Mouse (Mus musculus): ENCODE data around the gene Cwc22.

Gene Cwc22

DNA sequence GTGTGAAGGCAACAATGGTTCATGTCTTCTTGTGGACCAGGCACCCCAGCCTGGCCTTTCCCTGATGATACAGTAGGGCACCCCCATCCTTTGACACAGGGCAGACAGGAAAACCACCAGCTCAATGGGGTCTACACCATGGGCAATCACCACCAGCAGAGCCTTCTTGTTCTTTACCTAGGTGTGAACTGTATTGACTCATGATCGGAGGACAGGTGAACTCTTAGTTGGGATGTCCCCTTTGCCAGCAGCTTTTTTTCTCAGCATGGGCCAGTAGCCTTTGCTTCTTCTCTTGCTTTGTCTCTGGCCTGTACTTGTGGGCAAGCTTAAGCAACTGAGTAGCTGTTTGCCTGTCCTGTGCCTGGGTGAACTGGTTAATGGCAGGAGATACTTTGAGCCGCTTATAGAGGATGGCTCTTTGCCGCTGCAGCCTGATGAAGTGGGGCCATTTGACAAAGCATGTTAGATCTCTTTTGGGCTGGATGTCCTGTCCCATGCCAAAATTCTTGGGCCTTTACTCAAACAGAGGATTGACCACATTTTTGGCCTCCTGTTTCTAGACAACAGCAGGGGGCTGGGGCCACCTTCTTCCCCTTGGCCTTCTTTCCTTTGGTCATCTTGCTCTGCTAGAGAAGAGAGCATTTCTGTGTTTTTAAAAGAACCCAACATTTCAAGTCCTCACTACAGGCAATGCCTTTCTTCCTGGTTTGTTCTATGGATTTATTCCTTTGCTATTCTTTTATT is 16.4 kb upstream of the Cwc22 start:
- DNase-seq = no peak

DNA sequence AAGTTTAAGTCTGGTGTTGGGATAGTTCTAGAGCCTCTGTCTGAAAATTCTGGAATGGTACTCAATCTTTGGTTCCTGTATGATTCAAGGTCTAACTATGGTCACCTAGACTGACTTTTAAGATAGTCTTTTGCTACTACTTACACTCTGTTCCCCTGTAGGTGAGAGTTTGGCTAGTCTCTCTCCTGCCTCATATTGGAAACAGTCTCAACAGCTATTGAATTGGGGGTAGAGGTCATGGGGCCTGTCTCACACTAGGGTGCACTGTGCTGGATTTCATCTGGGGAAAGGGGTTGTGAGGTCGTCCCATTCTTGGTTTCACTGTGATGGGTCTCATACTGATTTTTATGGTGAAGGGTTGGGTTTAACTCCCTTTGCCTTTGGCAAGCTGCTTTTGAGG is 15.1 kb upstream of the Cwc22 start:
- no peak for DNase-seq

GRCm38 (mm10) chr2:77960711-77961110 is 14.5 kb upstream of the Cwc22 start:
- no peak for DNase-seq

- no peak for DNase-seq
Observed at GRCm38 (mm10) chr2:77959341-77959740, 13.2 kb upstream of the Cwc22 start.

DNA sequence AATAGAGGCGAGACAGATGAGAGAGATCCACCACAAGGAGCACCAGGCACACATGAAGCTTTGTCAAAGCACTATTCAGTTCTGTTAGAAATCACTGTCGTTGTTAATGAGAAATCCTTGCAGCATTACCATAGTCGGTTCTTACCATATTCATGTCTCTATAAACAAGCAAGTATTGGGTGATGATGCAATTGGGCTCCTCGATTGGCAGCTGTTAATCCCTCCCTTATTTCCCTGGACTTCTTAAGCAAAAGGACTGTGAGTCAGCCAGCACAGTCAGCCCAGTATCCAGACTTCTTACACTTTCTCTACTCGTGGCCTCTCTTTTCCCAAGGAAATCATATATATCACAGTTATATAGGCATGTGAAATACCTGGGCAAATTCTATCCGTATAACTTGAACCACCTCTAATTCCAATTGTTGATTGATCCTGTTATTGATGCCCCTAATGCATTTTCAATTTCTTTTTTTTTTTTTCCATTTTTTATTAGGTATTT is 5.3 kb upstream of the Cwc22 start:
- no peak for DNase-seq

DNA sequence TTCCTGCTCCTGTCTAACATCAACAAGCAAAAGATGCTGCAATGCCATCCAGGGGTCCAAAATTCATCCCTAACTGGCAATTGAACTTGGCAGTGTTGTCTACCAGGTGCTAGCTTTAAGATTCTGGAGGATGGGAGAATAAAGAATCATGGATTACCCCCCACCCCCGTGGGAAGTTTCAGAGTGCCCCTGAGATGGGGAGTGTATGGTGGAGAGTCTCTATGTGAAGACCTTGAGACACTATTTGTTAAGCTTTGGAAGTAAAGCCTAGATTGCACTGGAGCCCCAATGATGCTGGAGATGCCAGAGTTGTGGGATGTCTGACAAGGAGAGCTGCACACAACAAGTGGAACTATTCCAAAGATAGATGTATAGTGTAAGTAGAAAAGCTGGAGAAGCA is 3.9 kb upstream of the Cwc22 start:
- no peak for DNase-seq

DNA sequence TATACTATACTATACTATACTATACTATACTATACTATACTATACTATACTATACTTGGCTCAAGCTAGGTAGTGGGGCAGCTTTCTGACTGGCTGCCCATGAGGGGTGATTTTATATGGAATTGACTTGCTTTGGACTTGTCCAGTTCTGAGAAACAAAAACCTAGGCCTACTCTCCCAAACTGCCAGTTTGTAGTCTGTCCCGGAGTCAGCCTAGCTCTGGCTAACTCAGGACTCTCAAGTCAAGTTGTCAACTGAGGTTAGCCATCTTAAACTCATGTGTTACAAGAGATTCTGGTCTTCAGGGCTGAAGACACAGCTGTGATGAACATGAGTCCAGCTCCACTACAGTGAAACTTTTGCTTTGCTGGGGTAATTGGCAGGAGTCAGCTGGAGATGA is 3.3 kb upstream of the Cwc22 start:
- no peak for DNase-seq

- no peak for DNase-seq
Observed at GRCm38 (mm10) chr2:77948921-77949320, 2.7 kb upstream of the Cwc22 start.

DNA sequence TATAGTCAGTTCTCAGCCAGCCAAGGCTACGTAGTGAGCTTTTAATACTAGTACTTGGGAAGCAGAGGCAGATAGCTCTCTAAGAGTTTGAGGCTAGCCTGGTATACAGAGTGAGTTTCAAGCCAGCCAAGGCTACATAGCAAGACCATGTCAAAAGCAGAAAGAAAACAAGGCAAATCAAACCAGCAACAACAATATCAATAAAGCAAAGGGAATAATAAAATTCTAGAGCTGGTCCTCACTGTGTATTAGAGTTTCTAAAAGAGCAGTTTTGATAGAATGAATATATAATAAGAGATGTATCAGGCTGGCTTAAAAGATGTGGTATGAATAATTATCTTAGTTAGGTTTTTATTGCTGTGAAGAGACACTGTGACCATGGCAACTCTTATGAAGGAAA is 2.0 kb upstream of the Cwc22 start:
- no peak for DNase-seq

- no peak for DNase-seq
Observed at GRCm38 (mm10) chr2:77947161-77947870, 1.1 kb upstream of the Cwc22 start.

GRCm38 (mm10) chr2:77944860-77945595 is 1.1 kb downstream of the Cwc22 start:
- DNase-seq = no peak

DNA sequence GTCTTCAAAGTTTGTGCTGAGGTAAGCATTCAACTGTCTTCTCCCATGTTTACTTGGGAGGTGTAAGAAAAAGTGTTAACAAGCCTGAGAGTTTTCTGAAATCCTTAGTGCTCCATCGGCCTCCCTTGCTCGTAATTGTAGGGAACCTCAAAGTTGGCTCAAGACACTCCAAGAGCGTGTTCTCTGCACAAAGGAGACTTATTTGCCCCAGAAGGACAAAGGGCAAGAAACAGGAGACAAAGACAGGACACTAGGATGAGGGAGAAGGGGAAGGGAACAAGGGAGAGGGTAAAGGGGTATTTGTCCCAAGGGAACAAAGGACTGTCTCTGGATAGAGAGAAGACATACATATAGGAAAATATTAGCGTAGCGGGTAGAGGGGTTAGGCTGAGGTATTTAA is 1.9 kb downstream of the Cwc22 start:
- no peak for DNase-seq

DNA sequence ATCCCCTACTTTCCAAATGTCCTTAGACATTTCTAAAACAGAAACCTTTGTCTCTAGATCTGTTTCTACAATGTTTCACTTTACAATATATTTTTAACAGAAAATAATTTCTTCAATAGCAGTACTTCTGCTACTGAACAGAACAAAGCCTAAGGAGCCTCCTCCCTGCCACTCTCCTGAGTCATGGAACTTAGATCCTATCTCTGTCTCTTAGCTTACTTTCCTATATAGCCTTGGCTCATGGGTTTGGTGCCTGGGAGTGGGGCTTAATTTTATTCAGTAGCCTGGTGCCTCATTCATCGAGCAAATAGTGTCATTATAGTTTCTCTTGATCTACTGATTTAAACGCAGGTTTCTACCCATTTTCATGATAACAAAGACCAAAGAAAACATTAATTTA is 4.2 kb downstream of the Cwc22 start:
- no peak for DNase-seq

DNA sequence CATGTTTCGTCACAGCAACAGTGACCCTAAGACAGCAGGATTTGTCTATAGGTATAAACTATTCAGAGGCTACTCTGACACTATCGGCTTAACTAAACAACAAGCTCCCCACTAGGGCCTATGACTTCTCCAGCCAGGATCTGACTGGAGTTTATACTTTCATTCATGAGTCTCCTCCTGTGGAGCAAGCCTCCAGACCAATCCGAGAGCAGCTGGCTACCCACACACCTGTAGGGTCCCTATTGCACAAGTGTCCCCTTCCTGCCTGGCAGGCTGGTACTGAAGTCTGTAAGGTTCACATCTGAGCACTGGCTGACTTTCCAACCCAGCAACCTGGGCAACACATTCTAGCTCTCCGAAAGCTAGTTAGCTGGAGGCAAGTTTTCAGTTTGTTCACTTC is 7.9 kb downstream of the Cwc22 start:
- no peak for DNase-seq

DNA sequence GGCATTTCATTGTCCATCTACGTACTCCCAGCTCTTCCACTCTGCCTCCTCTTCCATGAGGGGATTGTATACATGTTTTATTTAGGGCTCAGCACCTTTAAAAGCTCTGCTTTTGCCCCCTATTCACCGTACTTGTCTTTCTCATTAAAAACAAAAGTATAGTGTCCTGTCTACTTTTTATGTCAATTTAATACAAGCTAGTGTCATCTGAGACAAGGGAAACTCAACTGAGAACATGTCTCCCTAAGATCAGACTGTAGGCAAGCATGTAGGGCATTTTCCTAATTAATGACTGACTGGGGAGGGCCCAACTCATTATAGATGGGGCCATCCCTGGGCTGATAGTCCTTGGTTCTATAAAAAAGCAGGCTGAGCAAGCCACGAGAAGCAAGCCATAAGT is 8.4 kb downstream of the Cwc22 start:
- DNase-seq = no peak

DNA sequence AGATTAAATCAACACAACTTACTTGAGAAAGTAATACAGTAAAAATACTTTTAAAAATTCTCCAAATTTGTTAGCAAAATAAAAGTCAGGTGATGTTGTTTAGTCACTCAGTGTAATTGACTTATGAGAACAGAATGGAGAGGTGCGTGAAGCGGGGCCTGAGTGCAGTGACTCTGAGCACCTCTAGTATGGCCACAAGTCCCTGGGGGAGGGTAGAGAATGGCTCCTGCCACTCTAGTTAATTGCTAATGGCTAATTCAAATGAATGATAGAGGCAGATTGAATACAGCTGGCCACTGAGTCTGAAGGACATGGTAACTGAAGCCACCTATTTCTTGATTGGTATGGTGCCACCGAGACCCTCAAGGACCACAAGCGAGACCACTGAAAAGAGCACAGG is 12.0 kb downstream of the Cwc22 start:
- no peak for DNase-seq

- no peak for DNase-seq
Observed at GRCm38 (mm10) chr2:77933630-77934029, 12.5 kb downstream of the Cwc22 start.

- DNase-seq = no peak
Observed at GRCm38 (mm10) chr2:77931958-77932357, 14.2 kb downstream of the Cwc22 start.

DNA sequence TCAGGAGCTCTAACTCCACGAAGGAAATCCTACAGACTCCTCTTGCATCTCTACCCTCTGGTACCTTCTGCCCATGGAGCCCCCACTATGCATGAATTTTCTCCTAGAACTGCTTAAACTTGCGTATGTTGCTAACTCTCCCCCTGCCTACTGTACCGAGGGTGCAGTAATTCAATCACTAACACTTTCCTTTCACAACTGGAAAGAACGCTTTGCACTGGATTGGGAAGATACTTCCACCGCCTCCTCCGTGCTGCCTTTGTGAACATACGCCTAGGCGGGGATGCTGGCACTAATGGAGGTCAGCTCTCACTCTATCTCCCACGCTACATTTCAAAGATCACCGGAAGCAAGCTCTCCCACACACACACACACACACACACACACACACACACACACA is 17.8 kb downstream of the Cwc22 start:
- no peak for DNase-seq

DNA sequence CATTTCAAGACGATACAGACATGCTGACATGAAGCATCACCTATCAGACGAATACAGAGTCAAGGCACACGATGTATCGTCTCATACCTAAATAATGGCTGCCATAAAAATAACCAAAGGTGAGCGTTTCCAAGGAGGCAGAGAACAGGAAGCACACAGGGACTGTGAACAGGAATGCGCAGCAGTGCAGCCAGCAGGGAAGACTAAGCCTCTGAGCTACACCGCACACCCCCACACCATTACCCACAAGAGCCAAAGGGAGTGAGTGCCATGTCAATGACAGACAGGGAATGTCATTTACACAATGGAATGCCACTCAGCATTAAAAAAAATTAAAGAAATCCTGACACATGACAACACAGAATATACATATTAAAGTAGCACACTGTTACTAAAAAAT is 19.7 kb downstream of the Cwc22 start:
- DNase-seq = no peak

DNA sequence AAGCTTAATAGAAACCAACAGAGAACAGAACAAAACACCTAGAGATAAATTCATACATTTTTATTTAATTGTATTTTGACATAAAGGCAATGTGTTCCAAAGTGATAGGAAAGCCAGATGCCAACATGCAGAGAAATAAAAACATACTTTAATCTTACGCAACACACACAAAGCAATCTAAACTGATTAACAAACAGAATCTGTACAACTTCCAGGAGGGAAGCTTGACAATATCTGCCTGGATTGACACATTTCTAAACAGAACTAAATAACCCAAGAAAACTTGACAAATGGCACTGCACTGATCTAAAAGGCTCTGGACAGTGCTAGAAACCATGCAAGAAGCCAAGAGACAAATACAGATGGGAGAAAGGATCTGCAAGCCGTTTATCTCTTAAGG is 20.2 kb downstream of the Cwc22 start:
- no peak for DNase-seq

DNA sequence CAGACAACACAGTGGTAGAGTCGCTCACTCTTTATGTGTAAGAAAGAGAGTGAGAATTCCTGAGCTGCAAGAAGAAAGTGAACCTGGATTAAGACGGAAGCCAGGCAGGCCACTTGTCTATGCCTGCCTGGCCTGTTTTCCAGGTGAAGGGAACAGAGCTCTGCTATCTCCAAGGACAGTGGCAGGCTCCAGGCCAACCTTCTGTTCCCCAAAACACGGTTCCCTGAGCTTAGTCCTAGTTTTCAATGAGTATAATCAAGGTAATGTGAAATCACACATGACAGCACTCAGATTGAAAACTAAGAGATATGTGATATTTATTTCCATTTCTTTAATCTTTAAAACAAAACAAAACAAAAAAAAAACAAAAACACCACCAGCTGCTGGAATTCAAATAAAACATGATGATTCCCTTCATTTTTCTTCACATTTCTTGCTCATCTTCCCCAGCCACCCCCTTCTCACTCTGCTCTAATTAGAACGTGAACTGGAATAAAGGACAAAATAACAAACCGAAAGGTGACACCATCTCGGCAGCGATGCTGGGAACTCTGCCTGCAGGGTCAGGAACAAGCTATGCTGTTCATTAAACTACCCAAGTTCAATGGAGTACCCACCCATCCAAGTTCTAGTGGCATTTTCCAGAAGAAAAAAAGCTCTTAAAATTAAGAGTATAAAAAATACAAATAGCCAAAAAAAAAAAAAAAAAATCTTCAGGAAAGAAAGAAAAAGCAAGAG is 20.8 kb downstream of the Cwc22 start:
- no peak for DNase-seq

DNA sequence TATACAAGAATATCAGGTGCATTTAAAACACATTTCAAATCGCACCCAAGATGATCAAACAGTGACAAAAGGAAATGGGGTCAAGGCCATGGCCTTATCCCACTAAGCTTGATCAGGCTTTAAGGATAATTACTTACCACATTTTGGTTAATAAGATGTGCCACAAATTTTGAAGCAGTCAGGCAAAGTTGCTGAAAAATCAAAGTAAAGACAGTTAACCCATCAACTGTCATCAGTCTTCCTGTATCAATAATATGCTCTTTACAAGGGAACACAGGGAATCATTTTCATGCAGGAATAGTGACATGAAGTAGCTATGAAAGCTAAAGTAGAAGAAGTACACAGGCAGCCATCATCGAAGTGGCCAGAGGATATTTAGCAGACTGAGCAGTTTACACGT is 22.2 kb downstream of the Cwc22 start:
- DNase-seq = no peak

All from lung, adult 18-20 months (tissue).